Mouse (Mus musculus): ENCODE measurements at regions not wholly inside any gene's neighbourhood (a gene's known extent, or its start where the extent isn't known, plus 50 kb on each side); places are given as distances from the start of the nearest gene placed in this dataset.
A peak's percentile ranks its signal among the peaks of the same experiment; 100 is the strongest.
"Not testable (repeated sequence)": the region's sequence is repeated elsewhere in the genome, so short reads cannot be mapped to it uniquely, and the experiment has no call there.

DNA sequence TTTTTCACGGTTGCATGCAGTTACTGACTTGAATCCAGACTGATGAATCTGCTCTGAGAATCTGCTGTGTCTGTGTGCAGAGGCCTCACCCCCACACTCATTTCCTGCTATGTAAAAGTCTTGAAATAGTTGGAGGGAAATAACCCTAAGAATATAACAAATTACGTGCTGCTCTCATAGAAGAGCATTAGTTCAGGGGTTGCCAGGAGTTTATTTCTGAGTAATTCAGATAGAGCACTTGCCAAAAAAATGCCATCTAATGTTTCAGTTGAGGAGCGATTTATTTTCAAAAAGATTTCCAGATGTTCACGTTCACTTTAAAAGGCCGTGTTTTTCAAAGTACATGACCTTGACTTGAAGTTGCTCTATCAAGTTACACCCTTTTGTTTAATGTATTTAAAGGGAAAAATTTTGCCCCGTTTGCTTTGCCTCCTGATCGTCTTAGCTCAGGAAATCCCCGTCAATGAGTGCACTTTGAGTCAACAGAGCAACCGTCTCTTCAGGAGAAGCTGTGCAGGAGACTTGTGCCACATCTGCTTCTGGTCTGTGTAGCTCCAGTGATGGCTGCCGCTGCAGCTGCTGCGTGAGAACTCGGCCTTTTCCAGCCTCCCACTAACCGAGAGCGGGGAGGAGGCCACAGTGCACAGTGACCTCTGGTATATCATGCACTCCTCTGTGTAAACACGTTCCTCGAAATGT is 50.9 kb upstream of the Sec61g start:
- peak; percentile 34 for DNase-seq (ENCODE audit: low read depth, low spot score)

DNA sequence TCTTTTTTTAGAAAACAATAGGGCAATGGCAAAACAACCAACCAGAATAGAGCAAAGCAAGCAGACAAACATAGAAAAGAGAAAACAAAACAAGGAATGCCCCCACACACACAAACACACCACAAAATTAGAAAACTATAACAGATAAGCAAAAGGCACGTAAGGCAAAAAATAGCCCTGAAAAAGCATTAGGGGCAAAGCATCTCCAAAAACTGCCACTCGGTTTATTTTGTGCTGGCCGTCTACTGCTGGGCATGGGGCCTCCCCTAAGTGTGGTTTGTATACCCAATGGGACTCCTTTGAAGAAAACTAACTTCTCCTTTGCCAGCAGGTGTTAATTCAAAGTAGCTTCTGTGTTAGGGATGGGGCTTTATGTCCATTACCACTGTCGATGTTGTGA is 53.4 kb upstream of the Sec61g start:
- DNase-seq (ENCODE audit: low read depth, low spot score) = no peak

- no peak for DNase-seq (ENCODE audit: low read depth, low spot score)
Measured at GRCm38 (mm10) chr11:16589085-16589680, 80.9 kb upstream of the Sec61g start.

DNA sequence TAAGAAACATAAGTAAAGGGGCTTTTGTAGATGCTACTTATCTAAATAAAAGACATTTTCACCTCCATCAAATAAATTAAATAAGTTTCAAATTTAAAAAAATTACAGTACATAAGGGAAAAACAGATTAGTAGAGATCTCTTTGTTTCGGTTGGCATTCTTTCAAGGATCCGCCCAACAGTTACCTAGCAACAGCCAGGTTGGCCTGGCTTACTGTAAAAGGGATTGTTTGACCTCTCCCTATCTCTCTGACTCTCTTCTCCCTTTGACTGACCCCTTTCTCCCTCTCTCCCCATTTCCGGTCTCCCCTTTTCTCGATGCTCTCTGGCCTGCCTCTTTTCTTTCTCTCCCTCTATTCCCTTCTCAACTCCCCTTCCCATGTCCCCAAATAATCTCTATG is 82.3 kb upstream of the Sec61g start:
- peak; percentile 76 for DNase-seq (ENCODE audit: low read depth, low spot score)

DNA sequence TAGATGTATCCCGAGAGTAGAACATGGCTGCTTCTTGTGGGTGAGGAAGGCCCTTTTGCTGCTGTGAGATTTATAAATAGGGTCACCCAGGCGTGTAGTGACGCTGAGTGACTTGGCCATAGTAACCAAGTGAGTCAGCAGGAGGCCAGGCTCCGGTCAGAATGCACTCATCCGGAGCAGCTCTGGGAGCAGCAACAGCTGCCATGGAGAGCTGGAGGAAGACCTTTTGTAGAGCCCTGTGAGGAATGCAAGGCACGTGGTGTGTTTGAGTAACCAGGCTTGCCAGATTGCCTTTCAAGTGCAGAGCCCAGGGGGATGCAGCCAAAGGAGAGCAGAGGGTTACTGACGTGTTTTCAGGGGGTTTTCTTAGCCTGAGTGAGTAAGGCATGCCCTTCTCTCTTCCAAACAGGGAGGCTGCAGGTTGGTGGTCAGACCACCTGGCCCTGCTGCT is 83.2 kb upstream of the Sec61g start:
- DNase-seq (ENCODE audit: low read depth, low spot score) = peak; percentile 93

DNA sequence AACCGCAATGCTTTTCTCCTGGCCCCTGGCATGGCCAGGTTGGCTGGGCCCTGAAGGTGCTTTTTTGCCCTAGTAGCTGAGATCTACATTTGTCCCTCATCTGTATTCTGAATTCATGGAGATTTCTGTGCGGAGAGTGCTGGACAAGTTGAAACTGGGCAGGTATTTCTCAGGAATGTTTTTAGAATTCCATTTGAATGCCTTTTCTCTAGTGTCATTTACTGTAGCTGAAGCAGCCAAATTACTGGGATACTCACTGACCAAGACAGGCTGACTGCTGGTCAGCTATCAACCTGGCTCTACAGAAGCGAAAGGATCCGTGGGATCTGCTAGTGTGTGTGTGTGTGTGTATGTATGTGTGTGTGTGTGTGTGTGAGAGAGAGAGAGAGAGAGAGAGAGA is 83.7 kb upstream of the Sec61g start:
- peak; percentile 42 for DNase-seq (ENCODE audit: low read depth, low spot score)

DNA sequence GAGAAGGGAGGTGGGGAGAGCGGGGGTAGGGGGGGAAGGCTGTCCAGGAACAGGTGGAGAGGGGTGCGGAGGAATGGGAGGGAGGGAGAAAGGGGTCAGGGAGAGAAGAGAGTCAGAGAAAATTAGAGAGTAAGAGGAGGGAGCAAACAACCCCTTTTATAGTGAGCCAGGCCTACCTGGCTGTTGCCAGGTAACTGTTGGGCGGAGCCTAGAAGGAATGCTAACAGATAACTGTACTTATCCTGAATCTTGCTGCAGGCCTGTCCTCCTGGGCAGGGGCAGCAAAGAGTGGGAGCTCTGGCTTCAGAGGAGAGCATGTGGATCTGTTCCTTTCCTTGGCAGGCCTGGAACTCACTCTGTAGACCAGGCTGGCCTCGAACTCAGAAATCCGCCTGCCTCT is 84.5 kb upstream of the Sec61g start:
- peak; percentile 31 for DNase-seq (ENCODE audit: low read depth, low spot score)

GRCm38 (mm10) chr11:16594832-16595231 is 86.5 kb upstream of the Sec61g start:
- DNase-seq (ENCODE audit: low read depth, low spot score) = no peak

DNA sequence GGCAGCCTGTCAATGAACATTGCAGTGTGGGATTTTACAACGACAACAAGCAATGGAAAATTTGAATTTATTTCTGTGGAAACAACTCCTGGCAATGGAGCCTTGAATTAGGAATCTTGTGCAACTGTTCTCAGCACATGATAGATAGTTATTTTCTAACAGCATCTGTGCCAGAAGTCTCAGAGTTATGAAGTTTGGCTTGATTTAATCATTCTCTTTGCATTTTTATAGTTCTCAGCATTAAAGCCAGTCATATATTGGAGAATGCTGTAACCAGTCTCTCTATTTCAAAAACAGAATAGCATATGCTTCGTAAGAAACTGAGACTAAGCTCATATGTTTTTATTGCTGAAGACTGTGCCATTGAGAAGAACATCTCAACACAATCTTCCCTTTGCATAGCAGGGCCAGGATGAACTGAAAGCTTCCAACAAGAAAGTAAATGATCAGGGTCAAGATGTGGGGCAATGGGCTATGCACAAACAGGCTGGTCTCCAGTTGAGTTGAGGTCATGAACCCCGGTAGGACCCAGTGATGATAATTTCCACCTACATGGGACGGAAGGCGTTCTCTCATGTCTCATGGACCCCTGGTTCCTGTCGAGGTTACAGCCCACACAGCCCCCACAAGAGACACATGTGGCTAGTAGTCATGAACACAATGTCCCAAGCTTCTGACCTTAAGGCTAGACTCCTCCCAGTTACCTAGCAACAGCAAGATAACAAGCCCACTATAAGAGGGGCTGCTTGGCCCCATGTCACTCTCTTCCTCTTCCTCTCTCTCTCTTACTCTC is 89.0 kb upstream of the Sec61g start:
- DNase-seq (ENCODE audit: low read depth, low spot score) = no peak

DNA sequence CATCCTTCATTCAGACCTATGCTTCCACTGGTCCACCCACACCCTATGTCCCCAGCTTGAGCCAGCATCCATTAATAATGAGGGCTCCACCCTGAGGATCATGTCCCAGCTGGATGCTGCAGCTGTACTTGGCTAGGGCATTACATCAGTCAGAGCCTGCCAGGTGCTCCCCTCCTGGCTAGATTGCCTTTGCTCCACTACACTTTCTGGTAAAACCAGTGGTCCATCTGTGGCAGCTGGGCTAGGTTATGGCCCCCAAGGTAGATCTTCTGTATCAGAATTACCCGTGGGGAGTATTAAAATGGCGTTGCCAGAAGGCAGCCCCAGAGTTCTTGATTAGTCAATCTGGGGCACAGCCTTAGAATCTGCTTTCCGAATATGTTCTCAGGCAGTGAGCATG is 94.7 kb upstream of the Sec61g start:
- DNase-seq (ENCODE audit: low read depth, low spot score) = peak; percentile 39

- no peak for DNase-seq (ENCODE audit: low read depth, low spot score)
Measured at GRCm38 (mm10) chr11:16606435-16607214, 98.3 kb upstream of the Sec61g start.

GRCm38 (mm10) chr11:16607900-16608422 is 99.7 kb upstream of the Sec61g start:
- DNase-seq (ENCODE audit: low read depth, low spot score) = peak; percentile 91

GRCm38 (mm10) chr11:16611741-16612140 is 103.5 kb upstream of the Sec61g start:
- no peak for DNase-seq (ENCODE audit: low read depth, low spot score)

GRCm38 (mm10) chr11:16612524-16612923 is 104.2 kb upstream of the Sec61g start:
- no peak for DNase-seq (ENCODE audit: low read depth, low spot score)

DNA sequence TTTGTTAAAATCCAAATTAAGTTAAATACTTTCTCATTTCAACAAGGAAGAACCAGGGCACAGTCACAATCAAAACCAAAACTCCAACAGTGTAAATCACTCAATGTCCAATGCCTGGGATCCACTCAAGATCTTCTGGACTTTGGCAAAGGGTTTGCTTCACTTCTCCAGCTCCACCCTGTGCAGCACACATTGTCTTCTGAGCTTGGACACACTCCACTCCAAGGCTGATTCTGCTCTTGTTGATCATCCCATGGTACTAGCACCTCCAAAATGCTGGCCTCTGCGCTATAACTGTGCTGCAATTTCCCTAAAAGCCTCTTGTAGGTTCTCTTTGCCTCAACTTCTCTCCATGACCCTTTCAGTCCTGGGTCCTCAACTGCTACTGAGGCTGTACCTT is 111.5 kb upstream of the Sec61g start:
- no peak for DNase-seq (ENCODE audit: low read depth, low spot score)

GRCm38 (mm10) chr11:16623694-16624093 is 115.4 kb upstream of the Sec61g start:
- DNase-seq (ENCODE audit: low read depth, low spot score) = no peak

- no peak for DNase-seq (ENCODE audit: low read depth, low spot score)
Measured at GRCm38 (mm10) chr11:16627294-16628085, 119.2 kb upstream of the Sec61g start.

GRCm38 (mm10) chr11:16629410-16630129 is 121.3 kb upstream of the Sec61g start:
- DNase-seq (ENCODE audit: low read depth, low spot score) = no peak

- DNase-seq (ENCODE audit: low read depth, low spot score) = not testable (repeated sequence)
Measured at GRCm38 (mm10) chr11:16635796-16636195, 116.2 kb upstream of the Egfr start.

DNA sequence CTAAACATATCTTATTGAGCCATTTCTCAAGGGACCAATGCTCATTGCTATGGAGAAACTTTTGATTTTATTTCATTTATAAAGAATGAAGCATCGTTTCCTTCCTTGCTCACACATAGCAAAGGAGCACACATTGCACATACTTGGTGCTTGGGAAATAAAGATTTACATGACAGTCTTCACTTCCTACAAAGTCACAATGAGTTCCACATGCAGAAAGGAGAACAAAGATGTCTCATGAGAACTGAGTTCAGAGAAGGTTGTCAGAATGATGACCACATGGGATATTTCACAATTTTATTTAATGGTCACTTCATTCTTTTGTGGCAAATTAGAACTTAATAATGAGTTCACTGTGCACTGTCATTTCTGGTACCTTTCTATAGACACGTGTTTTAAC is 114.3 kb upstream of the Egfr start:
- no peak for DNase-seq (ENCODE audit: low read depth, low spot score)

Data from ZHBTc4 (cell line).